Mouse (Mus musculus) ES-Bruce4 (cell line): ENCODE results near the gene Cdh4. TPM values are rescaled to one million over a fixed set of nuclear protein-coding genes. Genes with fewer than 3 reads are reported as not detected.
A peak's percentile ranks its signal among the peaks of the same experiment; 100 is the strongest.

Experiments
- H3K27ac ChIP-seq: 2 replicates; pipeline ENCODE4 v1.5.1; 2012; ENCODE audit warnings: low read length, inconsistent platforms; ENCODE audit not compliant: insufficient read depth
- H3K27me3 ChIP-seq: 2 replicates; pipeline ENCODE4 v1.6.1; 2012; ENCODE audit warnings: mild to moderate bottlenecking, low read length, inconsistent platforms; ENCODE audit not compliant: control insufficient read depth, poor library complexity, insufficient read depth, severe bottlenecking
- H3K36me3 ChIP-seq: 2 replicates; pipeline ENCODE4 v1.6.1; 2012; ENCODE audit warnings: inconsistent platforms, mild to moderate bottlenecking, low read length, moderate library complexity; ENCODE audit not compliant: control insufficient read depth, poor library complexity, insufficient read depth, severe bottlenecking
- H3K4me1 ChIP-seq: one replicate; pipeline ENCODE4 v1.8.1; 2011; ENCODE audit warnings: low read length; ENCODE audit not compliant: control insufficient read depth, insufficient read depth
- H3K4me3 ChIP-seq: 2 replicates; pipeline ENCODE4 v1.5.1; 2011; ENCODE audit warnings: low read depth, mild to moderate bottlenecking, low read length
- H3K9ac ChIP-seq: 2 replicates; pipeline ENCODE4 v1.6.1; 2012; ENCODE audit warnings: low read depth, mild to moderate bottlenecking, inconsistent platforms; ENCODE audit not compliant: poor library complexity, severe bottlenecking
- H3K9me3 ChIP-seq: replicated peaks from 2 replicates; pipeline ENCODE4 v1.6.1; 2012; ENCODE audit warnings: mild to moderate bottlenecking, low read length, inconsistent platforms; ENCODE audit not compliant: control insufficient read depth, poor library complexity, insufficient read depth, severe bottlenecking
- CTCF ChIP-seq: IDR thresholded peaks from one replicate; pipeline ENCODE4 v1.8.1; 2011; ENCODE audit warnings: low read depth, low read length
- EP300 ChIP-seq: IDR thresholded peaks from 2 replicates; pipeline ENCODE4 v1.6.1; 2011; ENCODE audit warnings: low read depth, low read length; ENCODE audit not compliant: insufficient read depth
- POLR2A ChIP-seq: IDR thresholded peaks from one replicate; pipeline ENCODE4 v1.8.1; 2011; ENCODE audit warnings: low read length; ENCODE audit not compliant: insufficient read depth
- polyA plus RNA-seq: library from polyadenylated mRNA; stranded (reverse); fragments of >200 nt; gene quantifications from 2 replicates; pipeline ENCODE4 v1.2.4, GENCODE M21; 2011; ENCODE audit warnings: low read depth; ENCODE audit not compliant: missing spikeins, insufficient read depth, insufficient read length

The Cdh4 gene
- polyA plus RNA-seq, 1 experiment = 1.4 TPM

GRCm38 (mm10) chr2:179764460-179764859, 322.2 kb downstream of the Cdh4 start:
- TF ChIP-seq CTCF = no peak
- Histone ChIP-seq H3K4me1 (peaks cover 13% of the 10 kb centered on the region), H3K27me3 (no peaks in the 10 kb centered on the region), H3K9me3 (no peaks in the 10 kb centered on the region), H3K36me3 (no peaks in the 10 kb centered on the region), H3K27ac (no peak overlapping the region), H3K9ac (no peak overlapping the region), H3K4me3 (no peak overlapping the region)

DNA sequence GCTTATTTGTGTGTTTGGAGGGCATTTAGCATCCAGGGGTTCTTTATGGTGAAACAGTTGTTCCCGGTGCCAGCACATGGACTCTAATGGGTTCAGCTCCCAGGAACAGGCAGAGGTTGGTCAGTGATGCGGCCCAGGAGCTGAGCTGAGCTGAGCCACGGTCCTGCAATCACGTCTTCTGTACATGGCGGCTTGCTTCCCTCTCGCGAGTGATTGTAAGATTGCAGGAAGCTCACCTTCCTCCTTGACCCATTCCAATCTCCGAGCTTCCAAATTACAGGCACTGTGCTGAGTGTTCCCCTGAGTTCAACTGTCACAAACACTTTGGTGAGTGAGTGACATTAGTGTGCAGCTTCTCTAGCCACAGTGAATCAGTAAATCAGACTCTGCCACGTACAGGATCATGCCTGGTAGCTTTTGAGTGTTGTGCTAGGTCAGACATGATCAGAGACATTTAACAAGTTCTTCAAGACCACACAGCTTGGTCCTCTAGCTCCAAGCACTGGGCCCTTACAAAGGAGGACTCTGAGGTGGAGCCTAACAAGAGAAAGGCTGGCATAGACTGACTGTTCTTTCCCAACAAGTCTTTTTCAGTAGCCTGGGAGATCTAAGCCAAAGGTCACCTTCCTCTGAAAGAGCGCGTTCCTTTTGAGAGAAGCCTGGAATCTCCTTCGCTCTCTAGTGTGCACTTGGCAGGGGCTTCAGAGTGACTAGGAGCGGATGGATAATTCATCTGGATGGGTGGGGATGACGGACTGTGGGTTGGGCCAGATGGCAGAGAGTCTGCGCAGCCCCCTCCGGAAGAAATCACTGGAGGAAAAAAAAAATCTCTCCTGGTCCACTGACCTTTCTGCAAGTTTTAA, 324.7 kb downstream of the Cdh4 start:
- Histone ChIP-seq H3K9ac (no peak overlapping the region), H3K27me3 (no peaks in the 10 kb centered on the region), H3K27ac (no peak overlapping the region), H3K4me1 (peaks cover 13% of the 10 kb centered on the region), H3K4me3 (no peak overlapping the region), H3K9me3 (no peaks in the 10 kb centered on the region), H3K36me3 (no peaks in the 10 kb centered on the region)
- TF ChIP-seq CTCF = no peak
- TF ChIP-seq EP300 = no peak
- no peak for TF ChIP-seq POLR2A

DNA sequence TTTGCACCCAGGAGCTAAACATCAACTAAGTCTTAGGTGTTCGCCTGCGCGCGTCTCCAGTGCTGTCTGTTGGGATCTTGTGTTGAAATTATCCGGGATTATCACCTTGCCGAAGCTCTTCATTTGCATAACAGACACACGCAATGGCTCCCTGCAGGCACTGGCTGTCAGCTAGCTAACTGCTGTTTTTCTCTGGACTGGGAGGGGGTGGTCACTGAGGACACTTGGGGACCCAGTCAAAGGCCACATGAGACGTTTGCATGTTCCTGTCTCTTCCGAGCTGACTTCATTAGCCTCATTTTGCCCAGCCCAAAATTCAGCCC, 325.3 kb downstream of the Cdh4 start:
- no peak overlapping the region for H3K9ac ChIP-seq
- no peak overlapping the region for H3K4me3 ChIP-seq
- TF ChIP-seq CTCF (no peak), POLR2A (no peak), EP300 (peak; percentile 67; the same call in 1 of the 2 replicates)
- H3K27me3 ChIP-seq = no peaks in the 10 kb centered on the region
- H3K9me3 ChIP-seq = no peaks in the 10 kb centered on the region
- no peaks in the 10 kb centered on the region for H3K36me3 ChIP-seq
- peaks cover 13% of the 10 kb centered on the region for H3K4me1 ChIP-seq
- H3K27ac ChIP-seq = no peak overlapping the region

DNA sequence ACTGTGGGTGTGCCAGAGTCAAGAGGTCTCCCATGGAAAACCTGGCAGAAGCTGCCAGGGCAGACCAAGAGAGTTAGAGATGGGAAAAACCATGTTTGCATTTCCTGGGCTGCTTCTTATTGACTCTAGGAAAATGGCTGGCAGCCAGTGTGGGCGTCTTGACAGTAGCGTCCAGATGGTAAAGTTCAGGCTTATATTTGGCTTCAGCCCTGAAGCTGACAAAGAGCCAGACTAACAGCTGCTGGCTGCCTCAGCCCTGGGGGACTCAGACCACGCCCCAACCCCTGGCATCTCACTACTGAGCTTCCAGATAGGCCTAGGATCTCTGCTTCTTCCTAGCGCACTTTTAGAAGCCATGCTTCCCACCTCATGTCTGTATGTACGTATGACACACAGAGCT, 326.9 kb downstream of the Cdh4 start:
- H3K4me1 ChIP-seq = peaks cover 13% of the 10 kb centered on the region
- H3K36me3 ChIP-seq = no peaks in the 10 kb centered on the region
- no peak overlapping the region for H3K4me3 ChIP-seq
- no peaks in the 10 kb centered on the region for H3K9me3 ChIP-seq
- no peaks in the 10 kb centered on the region for H3K27me3 ChIP-seq
- H3K27ac ChIP-seq = no peak overlapping the region
- H3K9ac ChIP-seq = no peak overlapping the region
- TF ChIP-seq POLR2A = no peak
- no peak for TF ChIP-seq CTCF
- no peak for TF ChIP-seq EP300

- Histone ChIP-seq H3K4me3 (no peak overlapping the region), H3K9me3 (no peaks in the 10 kb centered on the region), H3K27ac (no peak overlapping the region), H3K4me1 (peaks cover 13% of the 10 kb centered on the region), H3K9ac (no peak overlapping the region), H3K27me3 (no peaks in the 10 kb centered on the region), H3K36me3 (no peaks in the 10 kb centered on the region)
- no peak for TF ChIP-seq EP300
These were observed 327.7 kb downstream of the Cdh4 start for GRCm38 (mm10) chr2:179769943-179770342.

DNA sequence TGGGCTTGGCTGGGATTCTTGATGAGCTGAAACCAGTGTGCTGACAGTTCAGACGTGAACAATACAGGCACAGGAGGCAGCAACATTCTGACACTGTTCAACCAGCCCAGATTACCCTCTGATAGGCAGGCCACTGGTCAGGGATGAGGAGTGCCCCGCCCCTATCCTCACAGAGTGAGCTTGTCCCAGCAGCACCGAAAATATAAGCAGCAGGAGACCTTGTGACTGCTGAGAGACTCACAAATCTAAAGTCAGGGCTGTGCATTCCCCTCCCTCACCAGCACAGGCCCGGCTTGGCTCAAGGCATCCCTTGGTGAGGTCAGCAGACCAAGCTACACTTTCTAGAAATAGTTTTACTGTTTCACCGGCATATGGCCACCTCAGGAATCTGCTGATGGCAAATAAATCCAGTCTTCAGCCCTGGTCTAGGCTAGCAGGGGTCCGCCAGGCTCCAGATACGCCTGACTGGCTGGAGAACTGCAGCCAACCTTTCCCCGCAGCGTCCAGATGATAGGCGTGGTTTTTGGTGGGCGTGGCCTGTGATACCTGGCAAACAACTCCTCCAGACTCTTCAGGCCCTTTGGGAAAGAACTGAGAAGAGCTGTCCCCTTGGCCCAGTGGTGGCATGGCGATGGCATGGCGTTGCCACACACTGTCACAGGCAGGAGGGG, 332.3 kb downstream of the Cdh4 start:
- TF ChIP-seq CTCF (no peak), POLR2A (no peak), EP300 (no peak)
- Histone ChIP-seq H3K27ac (no peak overlapping the region), H3K27me3 (no peaks in the 10 kb centered on the region), H3K4me1 (no peaks in the 10 kb centered on the region), H3K36me3 (no peaks in the 10 kb centered on the region), H3K4me3 (no peak overlapping the region), H3K9me3 (no peaks in the 10 kb centered on the region), H3K9ac (no peak overlapping the region)
